Mouse (Mus musculus): ENCODE results near the gene Scamp2.

The Scamp2 gene

GRCm38 (mm10) chr9:57617556-57618169 is 56.9 kb downstream of the Scamp2 start:
- TF ChIP-seq POU5F1 (IDR thresholded peaks at IDR 0.05; ENCODE audit: borderline replicate concordance, low read length) (no peak), NANOG (IDR thresholded peaks at IDR 0.05; ENCODE audit: borderline replicate concordance, low read length) (no peak), CTCF (conservative IDR thresholded peaks at IDR 0.05; ENCODE audit: low read length) (no peak)
- Histone ChIP-seq H3K27me3 (ENCODE audit: insufficient read depth, low read length) (peaks cover 12% of the 10 kb centered on the region; the same call in 1 of the 2 replicates), H3K9me3 (ENCODE audit: low read length) (no peaks in the 10 kb centered on the region), H3K36me3 (ENCODE audit: insufficient read depth, low read length) (no peaks in the 10 kb centered on the region), H3K4me1 (replicated peaks; ENCODE audit: low read depth, low read length) (peaks cover 25% of the 10 kb centered on the region), H3K4me3 (replicated peaks; ENCODE audit: low read length) (no peak overlapping the region)

GRCm38 (mm10) chr9:57618854-57619253 is 58.1 kb downstream of the Scamp2 start:
- no peak overlapping the region for H3K4me3 ChIP-seq (replicated peaks; ENCODE audit: low read length)
- peaks cover 3% of the 10 kb centered on the region; the same call in 1 of the 2 replicates for H3K27me3 ChIP-seq (ENCODE audit: insufficient read depth, low read length)
- H3K36me3 ChIP-seq (ENCODE audit: insufficient read depth, low read length) = no peaks in the 10 kb centered on the region
- TF ChIP-seq CTCF (conservative IDR thresholded peaks at IDR 0.05; ENCODE audit: low read length) (no peak), NANOG (IDR thresholded peaks at IDR 0.05; ENCODE audit: borderline replicate concordance, low read length) (no peak), POU5F1 (IDR thresholded peaks at IDR 0.05; ENCODE audit: borderline replicate concordance, low read length) (no peak)
- peaks cover 27% of the 10 kb centered on the region for H3K4me1 ChIP-seq (replicated peaks; ENCODE audit: low read depth, low read length)
- H3K9me3 ChIP-seq (ENCODE audit: low read length) = peaks cover 5% of the 10 kb centered on the region; the same call in 1 of the 2 replicates

DNA sequence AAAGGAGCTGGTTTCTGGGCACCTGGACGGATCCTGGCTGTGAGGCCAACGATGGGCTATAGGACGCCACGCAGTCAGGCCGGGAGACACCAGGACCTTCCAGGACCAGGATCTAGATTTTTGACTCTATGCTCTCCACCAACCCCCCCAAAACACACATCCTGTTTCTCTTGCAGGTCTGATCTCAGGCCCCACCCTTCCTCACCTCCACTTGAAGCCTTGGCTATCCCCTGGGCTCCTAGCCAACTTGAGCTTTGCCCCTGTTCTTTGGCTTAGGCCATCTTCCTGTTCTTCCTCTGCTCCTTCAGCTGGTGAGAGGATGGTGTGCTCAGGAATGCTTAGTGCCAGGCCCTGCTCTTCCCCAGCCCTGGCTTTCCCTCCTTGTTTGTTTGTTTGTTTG is 59.9 kb downstream of the Scamp2 start, which contains the start of gene Lman1l:
Gene Lman1l, minus strand, starts transcription at position 101 of the 400 bp plus-strand sequence.
- H3K27me3 ChIP-seq (ENCODE audit: insufficient read depth, low read length) = 0 out of 2 replicates have a peak, but pooled peaks cover 3% of the 10 kb centered on the region
- peaks cover 9% of the 10 kb centered on the region for H3K36me3 ChIP-seq (ENCODE audit: insufficient read depth, low read length)
- no peak for TF ChIP-seq NANOG (IDR thresholded peaks at IDR 0.05; ENCODE audit: borderline replicate concordance, low read length)
- TF ChIP-seq POU5F1 (IDR thresholded peaks at IDR 0.05; ENCODE audit: borderline replicate concordance, low read length) = no peak
- no peak for TF ChIP-seq CTCF (conservative IDR thresholded peaks at IDR 0.05; ENCODE audit: low read length)
- H3K4me3 ChIP-seq (replicated peaks; ENCODE audit: low read length) = no peak within 1 kb of the TSS
- peaks cover 32% of the 10 kb centered on the region for H3K4me1 ChIP-seq (replicated peaks; ENCODE audit: low read depth, low read length)
- peaks cover 5% of the 10 kb centered on the region; the same call in 1 of the 2 replicates for H3K9me3 ChIP-seq (ENCODE audit: low read length)

- Histone ChIP-seq H3K36me3 (ENCODE audit: insufficient read depth, low read length) (peaks cover 41% of the 10 kb centered on the region), H3K27me3 (ENCODE audit: insufficient read depth, low read length) (0 out of 2 replicates have a peak, but pooled peaks cover 3% of the 10 kb centered on the region), H3K4me3 (replicated peaks; ENCODE audit: low read length) (no peak overlapping the region), H3K4me1 (replicated peaks; ENCODE audit: low read depth, low read length) (peaks cover 56% of the 10 kb centered on the region), H3K9me3 (ENCODE audit: low read length) (peaks cover 5% of the 10 kb centered on the region; the same call in 1 of the 2 replicates)
- TF ChIP-seq NANOG (IDR thresholded peaks at IDR 0.05; ENCODE audit: borderline replicate concordance, low read length) (no peak), CTCF (conservative IDR thresholded peaks at IDR 0.05; ENCODE audit: low read length) (no peak), POU5F1 (IDR thresholded peaks at IDR 0.05; ENCODE audit: borderline replicate concordance, low read length) (no peak)
Measured at GRCm38 (mm10) chr9:57624295-57624694, 63.6 kb downstream of the Scamp2 start.

- Histone ChIP-seq H3K27me3 (ENCODE audit: insufficient read depth, low read length) (no peaks in the 10 kb centered on the region), H3K9me3 (ENCODE audit: low read length) (peaks cover 5% of the 10 kb centered on the region; the same call in 1 of the 2 replicates), H3K4me3 (replicated peaks; ENCODE audit: low read length) (peak overlapping the region; percentile 67), H3K36me3 (ENCODE audit: insufficient read depth, low read length) (peaks cover 57% of the 10 kb centered on the region), H3K4me1 (replicated peaks; ENCODE audit: low read depth, low read length) (peaks cover 56% of the 10 kb centered on the region)
- no peak for TF ChIP-seq POU5F1 (IDR thresholded peaks at IDR 0.05; ENCODE audit: borderline replicate concordance, low read length)
- TF ChIP-seq NANOG (IDR thresholded peaks at IDR 0.05; ENCODE audit: borderline replicate concordance, low read length) = no peak; the same call in 1 of the 2 replicates
- TF ChIP-seq CTCF (conservative IDR thresholded peaks at IDR 0.05; ENCODE audit: low read length) = no peak
Measured at GRCm38 (mm10) chr9:57625674-57626500, 65.1 kb downstream of the Scamp2 start.

DNA sequence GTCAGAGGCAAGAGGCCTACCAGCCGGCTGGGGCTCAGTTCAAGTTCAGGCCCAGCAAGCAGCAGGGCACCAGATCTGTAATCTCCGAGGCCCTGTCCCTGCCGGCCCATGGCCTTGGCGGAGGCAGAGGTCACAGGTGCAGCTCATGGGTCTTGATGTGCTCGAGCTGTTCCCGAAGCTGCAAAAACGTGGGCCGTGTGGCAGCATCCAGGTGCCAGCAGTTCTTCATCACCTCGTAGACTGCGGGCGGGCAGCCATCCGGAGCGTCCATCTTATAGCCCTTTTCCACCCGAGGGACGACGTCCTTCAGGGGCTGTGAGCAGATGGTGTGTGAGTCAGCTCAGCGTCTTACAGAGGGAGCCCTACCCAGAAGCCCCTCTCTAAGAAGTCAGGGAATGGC is 66.4 kb downstream of the Scamp2 start:
- H3K4me1 ChIP-seq (replicated peaks; ENCODE audit: low read depth, low read length) = peaks cover 63% of the 10 kb centered on the region
- peaks cover 5% of the 10 kb centered on the region; the same call in 1 of the 2 replicates for H3K9me3 ChIP-seq (ENCODE audit: low read length)
- no peaks in the 10 kb centered on the region for H3K27me3 ChIP-seq (ENCODE audit: insufficient read depth, low read length)
- TF ChIP-seq NANOG (IDR thresholded peaks at IDR 0.05; ENCODE audit: borderline replicate concordance, low read length) = no peak
- TF ChIP-seq CTCF (conservative IDR thresholded peaks at IDR 0.05; ENCODE audit: low read length) = no peak
- TF ChIP-seq POU5F1 (IDR thresholded peaks at IDR 0.05; ENCODE audit: borderline replicate concordance, low read length) = no peak
- peaks cover 69% of the 10 kb centered on the region for H3K36me3 ChIP-seq (ENCODE audit: insufficient read depth, low read length)
- H3K4me3 ChIP-seq (replicated peaks; ENCODE audit: low read length) = peak overlapping the region; percentile 67

DNA sequence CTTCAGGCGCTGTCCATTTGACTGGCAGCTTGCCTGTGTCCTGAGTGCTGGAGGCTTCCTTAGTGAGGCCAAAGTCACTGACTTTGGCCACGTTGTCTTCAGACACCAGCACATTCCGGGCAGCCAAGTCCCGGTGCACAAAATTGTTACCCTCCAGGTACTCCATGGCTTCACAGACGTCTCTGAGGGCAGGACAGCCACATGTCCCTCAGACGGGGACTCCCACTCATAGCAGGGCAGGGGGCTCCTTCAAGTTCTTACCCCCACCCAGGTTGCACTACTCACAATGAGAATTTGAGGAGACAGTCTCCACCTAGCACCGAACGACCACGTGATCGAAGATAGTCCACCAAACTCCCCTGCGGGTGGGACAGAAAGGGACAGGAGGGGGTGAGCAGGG is 67.1 kb downstream of the Scamp2 start:
- H3K9me3 ChIP-seq (ENCODE audit: low read length) = peaks cover 4% of the 10 kb centered on the region; the same call in 1 of the 2 replicates
- TF ChIP-seq NANOG (IDR thresholded peaks at IDR 0.05; ENCODE audit: borderline replicate concordance, low read length) = no peak
- no peak for TF ChIP-seq CTCF (conservative IDR thresholded peaks at IDR 0.05; ENCODE audit: low read length)
- TF ChIP-seq POU5F1 (IDR thresholded peaks at IDR 0.05; ENCODE audit: borderline replicate concordance, low read length) = no peak
- peaks cover 73% of the 10 kb centered on the region for H3K36me3 ChIP-seq (ENCODE audit: insufficient read depth, low read length)
- H3K4me1 ChIP-seq (replicated peaks; ENCODE audit: low read depth, low read length) = peaks cover 63% of the 10 kb centered on the region
- H3K27me3 ChIP-seq (ENCODE audit: insufficient read depth, low read length) = no peaks in the 10 kb centered on the region
- H3K4me3 ChIP-seq (replicated peaks; ENCODE audit: low read length) = no peak overlapping the region

DNA sequence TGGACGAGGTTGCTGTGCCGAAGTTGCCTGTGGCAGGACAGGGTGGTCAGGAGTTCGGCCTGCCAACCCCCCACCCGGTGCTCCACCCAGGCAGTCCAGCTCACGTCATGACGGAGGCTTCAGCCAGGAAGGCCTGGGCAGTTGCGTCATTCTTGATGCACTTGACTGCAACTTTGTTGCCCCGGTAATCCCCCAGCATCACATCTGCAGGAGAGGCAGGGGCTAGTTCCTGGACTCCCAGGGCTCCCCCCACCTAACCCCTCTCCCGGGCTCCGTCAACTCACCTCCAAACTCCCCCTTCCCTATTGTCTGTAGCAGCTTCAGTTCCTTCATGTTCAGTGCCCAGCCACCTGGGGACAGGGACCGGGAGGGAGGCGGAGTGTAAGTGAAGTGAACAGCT is 68.0 kb downstream of the Scamp2 start:
- H3K27me3 ChIP-seq (ENCODE audit: insufficient read depth, low read length) = no peaks in the 10 kb centered on the region
- H3K9me3 ChIP-seq (ENCODE audit: low read length) = no peaks in the 10 kb centered on the region
- 0 out of 2 replicates have a peak overlapping the region, but pooled peaks have one; percentile 7 for H3K4me3 ChIP-seq (replicated peaks; ENCODE audit: low read length)
- peaks cover 73% of the 10 kb centered on the region for H3K36me3 ChIP-seq (ENCODE audit: insufficient read depth, low read length)
- TF ChIP-seq POU5F1 (IDR thresholded peaks at IDR 0.05; ENCODE audit: borderline replicate concordance, low read length) (no peak), CTCF (conservative IDR thresholded peaks at IDR 0.05; ENCODE audit: low read length) (no peak), NANOG (IDR thresholded peaks at IDR 0.05; ENCODE audit: borderline replicate concordance, low read length) (no peak)
- H3K4me1 ChIP-seq (replicated peaks; ENCODE audit: low read depth, low read length) = peaks cover 69% of the 10 kb centered on the region

Measured in E14TG2a.4 (cell line).